Mouse (Mus musculus) G1E-ER4 (cell line): ENCODE results near the gene Leprot. TPM values are rescaled to one million over a fixed set of nuclear protein-coding genes. Genes with fewer than 3 reads are reported as not detected.

Experiments
- GATA1 ChIP-seq: IDR thresholded peaks from one replicate; pipeline ENCODE4 v1.8.0; 2012; ENCODE audit warnings: low read length, inconsistent platforms
- polyA plus RNA-seq: library from polyadenylated mRNA; stranded (reverse); fragments of >175 nt; gene quantifications from 2 replicates; pipeline ENCODE4 v1.2.3, GENCODE M21; 2012

Leprot gene
- polyA plus RNA-seq, 1 experiment, result 13.4 TPM

DNA sequence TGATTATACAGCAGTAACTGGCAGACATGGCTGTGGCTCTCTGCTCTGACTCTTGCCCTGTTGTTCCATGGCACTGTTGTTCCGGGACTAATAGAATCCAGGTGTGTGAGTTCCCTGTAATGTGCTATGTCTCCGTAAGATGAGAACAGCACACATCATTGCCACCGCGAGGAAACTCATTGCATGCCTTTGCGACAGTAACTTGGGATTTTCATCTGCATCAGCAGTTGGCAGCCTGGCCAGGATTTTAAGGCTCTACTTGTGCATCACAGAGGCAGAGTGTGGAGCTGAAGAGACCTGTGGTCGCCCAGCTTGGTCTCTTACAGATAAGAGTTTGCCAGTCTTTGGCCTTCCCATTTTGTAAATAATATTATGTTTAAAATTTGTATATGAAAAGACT lies 6.7 kb downstream of the Leprot start:
- TF ChIP-seq GATA1, result no peak

DNA sequence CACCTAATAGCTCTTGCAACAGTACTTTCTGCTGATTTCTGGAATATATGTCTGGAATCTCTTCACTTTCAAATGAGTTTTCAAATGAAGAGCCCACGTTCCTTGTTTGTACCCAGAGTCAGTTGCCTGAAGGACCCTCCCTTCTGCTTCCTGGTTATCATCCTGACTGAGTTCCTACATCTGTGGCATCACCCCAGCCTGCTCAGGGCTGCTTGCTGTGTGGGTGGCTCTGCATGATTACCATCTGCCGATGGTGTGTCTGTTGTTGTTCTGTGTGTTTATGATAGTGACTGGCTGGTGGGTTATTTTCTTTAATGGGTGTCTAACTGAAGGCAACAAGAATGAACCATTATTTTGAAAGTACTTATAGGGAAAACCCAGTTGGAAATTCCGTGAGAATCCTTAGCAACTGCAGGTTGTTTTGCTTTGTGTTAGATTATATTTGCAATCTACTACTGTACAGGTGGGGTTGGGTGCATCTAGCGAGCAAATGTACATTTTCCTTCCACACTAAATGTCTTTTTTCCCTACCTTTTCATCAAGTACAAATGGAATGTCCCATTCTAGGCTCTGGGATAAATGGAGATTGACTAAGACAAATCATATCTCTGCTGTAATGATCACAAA lies 7.4 kb downstream of the Leprot start:
- peak; percentile 90 for TF ChIP-seq GATA1

DNA sequence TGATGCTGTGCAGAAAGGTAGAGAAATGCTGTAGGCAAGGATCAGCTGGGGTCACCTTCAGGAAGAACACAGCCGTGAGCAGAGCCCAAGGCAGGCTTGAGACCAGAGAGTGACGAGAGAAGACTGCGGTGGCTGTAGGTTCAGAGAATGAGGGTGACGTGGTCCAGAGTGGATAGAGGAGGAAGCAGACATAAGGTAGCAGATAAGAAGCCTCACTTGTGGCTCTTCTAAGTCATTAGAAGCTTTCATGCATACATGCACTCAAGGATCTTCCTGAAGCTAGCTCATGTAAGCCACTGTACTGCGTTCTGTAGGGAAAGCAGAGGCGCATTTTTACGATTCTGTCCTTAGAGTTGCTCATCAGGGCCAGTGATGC lies 7.9 kb downstream of the Leprot start:
- TF ChIP-seq GATA1, result peak; percentile 31

DNA sequence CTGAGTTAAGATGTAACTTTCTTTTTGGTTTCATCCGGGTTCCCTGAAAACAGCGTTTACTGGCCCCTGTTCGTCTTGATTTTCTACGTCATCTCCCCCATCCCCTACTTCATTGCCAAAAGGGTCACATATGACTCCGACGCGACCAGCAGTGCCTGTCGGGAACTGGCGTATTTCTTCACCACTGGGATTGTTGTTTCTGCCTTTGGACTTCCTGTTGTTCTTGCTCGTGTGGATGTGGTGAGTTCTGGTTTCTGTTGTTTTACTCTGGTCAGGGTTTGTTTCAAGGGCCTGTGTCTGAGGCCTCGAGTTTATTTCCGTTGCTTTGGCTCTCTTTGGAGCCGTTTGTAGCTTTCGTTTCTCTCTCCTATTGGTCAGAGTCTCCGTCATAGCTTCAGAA lies 8.5 kb downstream of the Leprot start:
- TF ChIP-seq GATA1, result no peak

DNA sequence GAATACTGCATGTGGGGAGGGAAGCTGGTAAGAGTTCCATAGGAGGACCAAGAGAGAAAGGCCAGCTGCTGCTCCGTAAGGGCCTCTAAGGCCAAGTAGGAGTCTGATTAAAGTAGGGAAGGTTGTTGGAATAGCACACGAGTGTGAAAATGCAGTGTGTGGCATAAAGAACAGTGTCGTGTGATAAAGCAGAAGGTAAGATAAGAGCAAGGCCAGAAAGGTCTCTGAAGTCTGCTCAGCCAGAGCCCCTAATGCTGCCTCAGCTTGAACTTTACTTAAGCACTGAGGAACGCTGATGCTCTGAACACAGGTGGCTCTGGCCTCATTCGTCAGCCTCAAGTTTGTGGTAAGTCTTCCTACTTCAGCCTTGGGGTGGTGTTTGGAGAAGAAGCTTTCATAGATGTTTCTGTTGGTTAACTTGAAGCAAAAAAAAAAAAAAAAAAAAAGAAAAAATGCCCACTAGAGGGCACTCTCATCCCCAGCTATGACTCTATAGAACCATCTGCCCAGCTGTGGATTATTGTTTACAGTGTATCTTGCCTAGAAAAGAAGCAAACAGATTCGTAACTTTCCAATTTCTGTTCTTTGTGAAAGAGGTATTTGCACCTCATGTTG lies 9.5 kb downstream of the Leprot start:
- no peak for TF ChIP-seq GATA1

DNA sequence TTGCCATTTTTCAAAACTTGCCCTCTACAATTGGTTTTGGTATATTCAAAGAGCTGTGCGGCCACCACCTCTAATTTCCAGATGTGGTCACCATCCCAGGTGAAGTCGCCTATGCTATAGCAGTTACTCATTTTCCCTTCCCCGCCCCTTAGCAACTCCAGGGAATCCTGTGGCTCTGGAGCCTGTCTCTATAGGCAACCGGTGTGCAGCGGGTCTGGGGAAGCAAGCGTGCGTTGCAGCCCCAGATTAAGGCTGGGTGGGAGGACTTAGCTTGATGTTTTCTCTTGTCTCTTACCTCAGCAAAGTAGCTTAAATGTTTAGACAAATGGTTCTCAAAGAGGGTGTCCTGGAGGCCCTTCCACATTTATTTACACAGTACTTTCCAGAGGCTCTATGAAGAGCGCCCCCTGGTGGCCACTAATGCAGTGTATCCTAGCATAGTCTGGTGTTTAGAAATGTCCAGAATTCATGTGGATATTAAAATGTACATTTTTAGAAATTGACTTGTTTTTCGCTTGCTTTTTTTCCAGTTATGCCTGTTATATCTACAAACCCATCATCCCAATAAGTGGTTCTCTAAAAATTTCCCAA lies 16.7 kb downstream of the Leprot start:
- no peak for TF ChIP-seq GATA1

DNA sequence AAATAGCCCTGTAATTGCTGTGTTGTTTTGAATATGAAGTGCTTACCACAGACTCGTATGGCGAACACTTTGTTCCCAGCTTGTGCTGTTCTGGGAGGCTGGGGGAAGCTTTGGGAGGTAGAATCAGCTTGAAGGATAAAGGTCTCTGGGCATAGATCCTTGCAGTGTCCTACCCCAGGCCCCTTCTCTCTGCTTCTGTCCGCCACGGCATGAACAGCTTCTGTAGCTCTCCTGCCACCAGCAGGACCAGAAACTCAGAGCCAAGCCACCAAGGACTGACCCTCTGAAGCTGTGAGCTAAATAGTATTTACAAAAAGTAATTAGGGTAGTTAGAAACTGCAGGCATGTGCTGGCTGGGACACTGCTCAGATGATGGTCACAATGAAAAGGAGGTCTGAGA lies 17.2 kb downstream of the Leprot start:
- TF ChIP-seq GATA1, result no peak

DNA sequence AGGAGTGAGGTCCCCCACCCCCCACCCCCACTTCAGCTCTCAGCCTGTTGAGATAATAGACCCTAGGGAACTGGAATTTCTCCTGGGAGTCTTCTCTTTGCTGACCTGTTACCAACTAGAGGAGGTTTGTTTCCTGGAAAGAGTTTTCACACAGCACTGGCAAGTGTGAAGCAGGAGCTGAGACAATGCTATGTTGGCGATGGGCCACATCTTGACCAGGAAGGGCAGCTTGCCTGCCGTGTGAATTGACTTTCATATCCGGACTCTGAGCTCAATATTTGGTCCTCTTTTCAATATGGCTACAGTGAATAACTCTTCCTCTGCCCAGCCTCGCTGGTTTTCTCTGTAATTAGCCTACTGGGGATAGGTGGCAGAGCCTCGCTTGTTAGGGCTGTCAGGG lies 21.6 kb downstream of the Leprot start:
- TF ChIP-seq GATA1, result no peak

DNA sequence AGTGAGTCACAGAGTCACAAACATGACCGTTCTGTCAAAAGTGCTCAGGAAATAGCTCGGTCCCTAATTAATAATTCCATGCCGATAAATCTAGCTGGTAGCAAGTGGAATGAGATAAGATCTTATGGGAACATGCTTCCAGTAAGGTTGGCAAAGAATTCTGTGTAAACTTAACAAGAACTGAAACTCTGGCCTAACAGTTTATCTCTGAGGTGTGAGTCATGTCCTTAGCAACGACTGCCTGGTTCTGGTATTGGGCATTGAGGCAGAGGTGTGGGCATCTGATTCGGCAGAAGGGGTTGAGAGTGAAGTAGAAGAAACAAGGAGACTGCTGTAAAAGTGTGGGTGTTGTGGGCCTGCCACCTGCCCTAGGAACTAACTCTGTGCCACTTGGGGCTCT lies 22.3 kb downstream of the Leprot start:
- no peak for TF ChIP-seq GATA1

DNA sequence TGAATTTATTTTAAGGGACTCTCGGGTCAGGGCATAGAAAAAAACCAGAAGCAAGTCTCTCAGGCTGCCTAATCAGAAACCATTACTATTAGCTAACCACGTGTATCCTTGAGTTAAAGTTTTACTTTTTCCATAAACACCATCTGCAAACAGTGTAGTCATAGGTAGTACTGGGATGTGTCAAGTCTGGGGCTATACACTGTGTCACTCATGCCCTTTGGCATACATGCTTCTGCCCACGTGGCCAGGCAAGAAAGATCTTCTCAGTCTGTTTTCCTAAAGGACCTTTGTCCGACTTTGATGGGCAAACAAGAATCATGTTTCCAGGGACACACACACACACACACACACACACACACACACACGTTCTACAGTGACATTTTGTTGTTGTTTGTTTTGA lies 27.3 kb downstream of the Leprot start:
- TF ChIP-seq GATA1, result no peak

DNA sequence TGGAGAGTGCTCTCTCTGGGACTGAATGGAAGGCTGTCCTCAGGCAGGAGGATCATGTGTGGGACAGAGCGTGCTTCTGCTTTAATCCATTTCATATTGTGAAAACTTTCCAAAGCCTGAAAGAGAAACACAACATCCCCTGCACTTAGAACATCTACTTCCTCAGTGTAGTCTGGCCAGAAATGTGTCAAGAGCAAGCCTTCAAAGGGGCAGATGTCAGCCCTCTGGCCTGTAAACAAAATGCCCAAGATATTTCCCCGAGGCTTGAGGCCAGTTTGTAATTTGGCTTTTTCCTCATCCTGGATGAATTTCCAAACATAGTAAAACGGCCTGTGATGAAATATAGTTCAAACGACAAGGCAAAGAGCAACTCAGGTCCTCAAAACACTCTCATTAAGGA lies 28.2 kb downstream of the Leprot start:
- TF ChIP-seq GATA1, result no peak

DNA sequence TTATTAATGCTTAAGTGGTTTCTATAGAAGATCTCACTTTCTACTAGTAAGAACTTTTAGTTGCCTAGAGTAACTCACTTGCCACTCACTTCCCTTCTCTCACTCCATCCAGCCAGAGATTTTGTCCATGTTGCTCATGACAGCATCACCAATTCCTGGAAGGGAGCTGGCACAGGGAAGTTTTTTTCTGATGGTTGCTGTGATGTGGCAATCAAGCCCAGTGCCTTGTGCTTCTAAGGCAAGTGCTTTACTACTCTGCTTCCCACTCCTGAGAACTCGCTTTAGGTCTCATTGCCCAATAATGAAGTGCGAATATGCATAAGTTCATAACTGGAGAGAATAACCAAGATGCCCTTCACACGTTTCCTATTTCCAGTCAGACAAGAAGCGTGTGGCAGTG lies 35.1 kb downstream of the Leprot start:
- no peak for TF ChIP-seq GATA1

DNA sequence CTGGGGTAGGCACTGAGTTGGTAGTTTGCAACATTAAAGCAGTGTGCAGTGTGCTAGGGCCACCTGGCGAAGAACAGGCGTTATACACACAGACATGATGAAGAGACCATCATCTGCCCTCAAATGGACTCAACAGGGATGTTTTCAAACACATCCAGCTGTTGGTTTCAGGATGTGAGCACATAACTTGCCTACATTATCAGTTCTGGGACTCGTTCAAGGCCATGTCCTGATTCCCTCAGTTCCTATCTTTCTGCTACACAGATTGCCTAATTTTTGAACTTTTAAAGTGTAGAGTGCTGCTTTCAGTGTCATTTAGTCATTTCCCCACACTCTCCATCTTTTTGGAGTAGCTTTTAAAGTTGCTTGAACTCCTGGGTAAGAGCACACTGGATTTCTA lies 35.6 kb downstream of the Leprot start:
- TF ChIP-seq GATA1, result no peak

DNA sequence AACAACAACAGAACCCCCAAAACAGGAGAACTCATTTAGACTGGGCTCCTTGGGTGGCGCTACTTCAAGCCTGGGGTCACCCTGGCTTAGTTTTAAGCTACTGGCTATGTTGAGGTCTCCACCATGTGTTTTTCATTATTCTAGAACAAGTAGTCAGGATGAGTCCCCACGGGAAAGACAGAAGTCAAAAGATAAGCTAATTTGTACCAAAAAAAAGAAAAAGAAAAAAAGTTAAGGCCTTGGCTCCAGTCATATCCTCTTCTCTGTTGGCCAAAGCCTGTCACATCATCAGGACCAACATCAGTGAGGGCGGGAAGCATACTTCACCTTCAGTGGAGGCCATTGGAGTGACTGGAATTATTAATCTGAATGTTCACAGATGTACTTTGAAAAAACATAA lies 37.3 kb downstream of the Leprot start:
- TF ChIP-seq GATA1, result no peak

DNA sequence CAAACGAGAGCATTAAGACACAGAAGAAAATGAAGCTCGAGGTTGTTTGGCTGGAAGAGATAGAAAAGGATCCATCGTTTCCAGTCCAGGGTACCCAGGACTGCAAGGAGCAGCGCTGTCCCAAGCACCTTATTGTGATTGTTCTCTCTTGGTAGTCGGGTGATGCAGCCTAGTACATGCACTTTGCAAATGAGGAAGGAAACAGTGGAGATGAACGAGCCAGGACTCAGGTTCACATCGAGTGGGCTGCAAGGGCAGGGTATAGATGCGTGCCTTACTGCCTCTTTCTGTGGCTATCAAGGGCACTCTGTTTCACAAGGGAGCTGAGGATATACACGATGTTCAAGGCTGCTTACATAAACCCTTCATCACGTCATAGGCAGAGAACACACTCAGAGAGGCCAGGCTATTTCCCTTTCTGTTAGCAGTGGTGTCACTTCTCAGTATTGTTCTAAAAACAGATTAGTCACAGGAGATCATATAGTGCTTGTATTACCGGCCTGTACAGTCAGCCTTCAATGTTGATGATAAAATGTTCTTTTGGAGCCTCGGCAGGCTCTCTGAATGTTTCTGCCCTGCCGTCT lies 38.8 kb downstream of the Leprot start:
- TF ChIP-seq GATA1, result no peak

DNA sequence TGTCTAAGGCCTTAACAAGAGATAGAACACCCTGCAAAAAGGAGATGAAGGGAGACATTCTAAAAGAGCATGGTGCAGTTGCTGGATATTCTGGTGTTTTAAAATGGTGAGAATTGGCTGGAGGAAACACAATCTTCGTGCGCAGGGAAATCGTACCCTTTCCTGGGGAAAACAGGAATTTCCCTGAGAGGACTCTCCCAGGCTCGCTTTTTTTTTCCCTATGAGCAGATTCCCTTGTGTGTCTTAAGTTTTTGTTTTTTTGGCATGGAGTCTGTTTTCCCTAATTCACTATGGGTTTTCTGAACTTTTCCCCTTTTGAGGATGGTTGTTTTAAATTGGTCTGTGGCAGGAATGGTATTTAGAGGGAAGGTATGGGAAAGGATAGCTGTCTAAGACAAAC lies 41.7 kb downstream of the Leprot start:
- TF ChIP-seq GATA1, result no peak

DNA sequence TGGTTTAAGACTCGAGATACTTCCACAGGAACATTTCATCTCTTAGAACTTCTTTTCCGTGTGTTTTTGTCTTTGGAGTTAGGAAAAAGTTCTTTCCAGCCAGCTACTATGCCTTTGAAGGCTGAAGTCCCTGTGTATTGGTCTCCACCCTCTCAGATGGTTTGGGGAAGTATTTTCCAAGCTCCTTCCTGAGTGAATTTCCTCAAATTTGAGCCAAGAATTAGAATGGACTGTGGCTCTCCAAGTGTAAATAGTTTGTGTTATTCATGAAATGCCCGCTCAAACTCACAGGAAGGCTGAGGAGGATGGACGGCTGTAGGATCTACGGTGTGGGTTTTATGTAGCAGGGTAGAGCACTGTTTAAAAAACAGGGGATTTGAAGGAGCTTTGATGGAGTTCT lies 42.1 kb downstream of the Leprot start:
- TF ChIP-seq GATA1, result no peak
